Mouse (Mus musculus): ENCODE results near the gene Gm21974. TPM values are rescaled to one million over a fixed set of nuclear protein-coding genes. Genes with fewer than 3 reads are reported as not detected.

Gm21974 gene
- polyA plus RNA-seq, 1 experiment, result not detected

- TF ChIP-seq POLR2A (IDR thresholded peaks at IDR 0.05; ENCODE audit: low read depth, low read length) (no peak), CTCF (IDR thresholded peaks at IDR 0.05; ENCODE audit: extremely low read depth, insufficient read depth, insufficient read length, insufficient replicate concordance) (no peak)
- H3K27me3 ChIP-seq (ENCODE audit: control insufficient read depth, insufficient read depth, low read length), result no peaks in the 10 kb centered on the region
- no peak overlapping the region for H3K4me3 ChIP-seq (ENCODE audit: extremely low read depth, insufficient read depth, insufficient read length)
- peaks cover 4% of the 10 kb centered on the region; the same call in 1 of the 2 replicates for H3K4me1 ChIP-seq (ENCODE audit: control insufficient read depth, insufficient read depth, insufficient read length)
- no peak overlapping the region for H3K27ac ChIP-seq (ENCODE audit: insufficient read depth, low read length)
- no peak for DNase-seq (ENCODE audit: low read depth in 1 of 2, low spot score in 2 of 2)
- H3K36me3 ChIP-seq (ENCODE audit: control insufficient read depth, insufficient read depth, low read length), result no peaks in the 10 kb centered on the region
- WGBS, result 91% methylated on average over 5 of the region's 5 CpGs
Observed at GRCm38 (mm10) chr7:127837473-127837872, 57.8 kb downstream of the Gm21974 start.

Other genes with a start within 250 kb of the Gm21974 start
- gene Bcl7c, start 186.5 kb downstream of the Gm21974 start, polyA plus RNA-seq (2012; rRNA removed), result 17.7 and 26.1 TPM in 2 replicates
- gene Ctf1, start 182.7 kb downstream of the Gm21974 start, polyA plus RNA-seq (2012; rRNA removed), result 0.91 and 1.4 TPM in 2 replicates
- not detected in 2 replicates for gene Ctf2, start 163.3 kb downstream of the Gm21974 start, polyA plus RNA-seq (2012; rRNA removed)
- gene Fbxl19, start 150.9 kb downstream of the Gm21974 start, polyA plus RNA-seq (2012; rRNA removed), result 17.4 and 23.6 TPM in 2 replicates
- gene Orai3, start 125.6 kb downstream of the Gm21974 start, polyA plus RNA-seq (2012; rRNA removed), result 50.3 and 62.9 TPM in 2 replicates
- gene Setd1a, start 118.8 kb downstream of the Gm21974 start, polyA plus RNA-seq (2012; rRNA removed), result 13.9 and 14.9 TPM in 2 replicates
- gene Gm49388, start 109.8 kb downstream of the Gm21974 start, polyA plus RNA-seq (2012; rRNA removed), result not detected in 2 replicates
- gene Hsd3b7, start 94.8 kb downstream of the Gm21974 start, polyA plus RNA-seq (2012; rRNA removed), result 22.7 and 23.6 TPM in 2 replicates
- 54.7 and 66.5 TPM in 2 replicates for gene Stx4a, start 71.2 kb downstream of the Gm21974 start, polyA plus RNA-seq (2012; rRNA removed)
- 1.2 and 1.4 TPM in 2 replicates for gene Stx1b, start 70.9 kb downstream of the Gm21974 start, polyA plus RNA-seq (2012; rRNA removed)
- gene Zfp646, start 19.2 kb downstream of the Gm21974 start, polyA plus RNA-seq (2012; rRNA removed), result 27.2 and 30.7 TPM in 2 replicates
- gene Zfp668, start 18.6 kb downstream of the Gm21974 start, polyA plus RNA-seq (2012; rRNA removed), result 8.6 and 10.4 TPM in 2 replicates
- gene Prss53, start 4.5 kb downstream of the Gm21974 start, polyA plus RNA-seq (2012; rRNA removed), result 1.4 and 1.7 TPM in 2 replicates
- 46.1 and 61.2 TPM in 2 replicates for gene Vkorc1, start 163 bp upstream of the Gm21974 start, polyA plus RNA-seq (2012; rRNA removed)
- 59.9 and 70.8 TPM in 2 replicates for gene Bckdk, start 8.6 kb upstream of the Gm21974 start, polyA plus RNA-seq (2012; rRNA removed)
- gene Kat8, start 17.1 kb upstream of the Gm21974 start, polyA plus RNA-seq (2012; rRNA removed), result 11.3 and 12.2 TPM in 2 replicates
- gene Prss8, start 34.6 kb upstream of the Gm21974 start, polyA plus RNA-seq (2012; rRNA removed), result 3.7 and 4.2 TPM in 2 replicates
- 4.4 and 6.0 TPM in 2 replicates for gene Prss36, start 51.3 kb upstream of the Gm21974 start, polyA plus RNA-seq (2012; rRNA removed)
- 239 and 285 TPM in 2 replicates for gene Fus, start 72.0 kb upstream of the Gm21974 start, polyA plus RNA-seq (2012; rRNA removed)
- gene Pycard, start 98.4 kb upstream of the Gm21974 start, polyA plus RNA-seq (2012; rRNA removed), result 98.6 and 100 TPM in 2 replicates
- gene Trim72, start 108.5 kb upstream of the Gm21974 start, polyA plus RNA-seq (2012; rRNA removed), result 0.19 and 0.33 TPM in 2 replicates
- 11.1 and 26.4 TPM in 2 replicates for gene Itgam, start 167.2 kb upstream of the Gm21974 start, polyA plus RNA-seq (2012; rRNA removed)
- gene Gm49368, start 167.2 kb upstream of the Gm21974 start, polyA plus RNA-seq (2012; rRNA removed), result 0.40 and 0.61 TPM in 2 replicates
- gene Itgax, start 234.1 kb upstream of the Gm21974 start, polyA plus RNA-seq (2012; rRNA removed), result 28.4 and 29.5 TPM in 2 replicates